Mouse (Mus musculus): ENCODE measurements at regions not wholly inside any gene's neighbourhood (a gene's known extent, or its start where the extent isn't known, plus 50 kb on each side); places are given as distances from the start of the nearest gene placed in this dataset.

- TF ChIP-seq CTCF (IDR thresholded peaks at IDR 0.05; ENCODE audit: low read depth), result no peak
- TF ChIP-seq EP300 (optimal IDR thresholded peaks at IDR 0.05), result no peak
Measured at GRCm38 (mm10) chr5:111521866-111522265, 104.7 kb downstream of the Mn1 start.

Data from stomach, postnatal 0 days (tissue).